Mouse (Mus musculus) heart, postnatal 4 days (tissue): ENCODE data around the gene Ypel5. TPM values are rescaled to one million over a fixed set of nuclear protein-coding genes. Genes with fewer than 3 reads are reported as not detected.
A peak's percentile ranks its signal among the peaks of the same experiment; 100 is the strongest.

Experiments
- DNase-seq: peaks from one replicate; pipeline ENCODE4 v3.0.0; 2021
- total RNA-seq, 2 experiments: library from RNA; stranded (reverse); gene quantifications; 2 replicates each; pipeline ENCODE4 v1.2.3; 2021

Gene Ypel5
- total RNA-seq = 10 to 100 TPM; 36.3 to 38.4 TPM

- DNase-seq = peak; percentile 99
Observed at GRCm38 (mm10) chr17:72836158-72837115, at the start of gene Ypel5. Ypel5 (plus strand) TSS chr17:72836453.

GRCm38 (mm10) chr17:72787886-72788436, 48.3 kb upstream of the Ypel5 start:
- no peak for DNase-seq

GRCm38 (mm10) chr17:72793278-72793677, 43.0 kb upstream of the Ypel5 start:
- DNase-seq = no peak

- no peak for DNase-seq
Observed at GRCm38 (mm10) chr17:72794660-72795059, 41.6 kb upstream of the Ypel5 start.

- no peak for DNase-seq
Observed at GRCm38 (mm10) chr17:72795392-72796047, 40.7 kb upstream of the Ypel5 start.

GRCm38 (mm10) chr17:72796506-72796905, 39.7 kb upstream of the Ypel5 start:
- DNase-seq = no peak

GRCm38 (mm10) chr17:72797867-72798266, 38.4 kb upstream of the Ypel5 start:
- peak; percentile 50 for DNase-seq

- DNase-seq = no peak
Observed at GRCm38 (mm10) chr17:72809942-72810654, 26.2 kb upstream of the Ypel5 start.

GRCm38 (mm10) chr17:72813419-72814315, 22.6 kb upstream of the Ypel5 start:
- DNase-seq = peak; percentile 68

GRCm38 (mm10) chr17:72817574-72817973, 18.7 kb upstream of the Ypel5 start:
- DNase-seq = no peak

- no peak for DNase-seq
Observed at GRCm38 (mm10) chr17:72819714-72820113, 16.5 kb upstream of the Ypel5 start.

GRCm38 (mm10) chr17:72820425-72820824, 15.8 kb upstream of the Ypel5 start:
- no peak for DNase-seq

GRCm38 (mm10) chr17:72821923-72822322, 14.3 kb upstream of the Ypel5 start:
- DNase-seq = no peak

GRCm38 (mm10) chr17:72826916-72827534, 9.2 kb upstream of the Ypel5 start:
- DNase-seq = no peak

GRCm38 (mm10) chr17:72828027-72828678, 8.1 kb upstream of the Ypel5 start:
- no peak for DNase-seq

GRCm38 (mm10) chr17:72828687-72829086, 7.6 kb upstream of the Ypel5 start:
- DNase-seq = no peak

GRCm38 (mm10) chr17:72837140-72837712, 973 bp downstream of the Ypel5 start:
- DNase-seq = peak; percentile 93

GRCm38 (mm10) chr17:72837824-72838474, 1.7 kb downstream of the Ypel5 start:
- DNase-seq = no peak

- no peak for DNase-seq
Observed at GRCm38 (mm10) chr17:72839000-72839399, 2.7 kb downstream of the Ypel5 start.

GRCm38 (mm10) chr17:72844393-72844792, 8.1 kb downstream of the Ypel5 start:
- DNase-seq = no peak
